Mouse (Mus musculus) bone marrow, adult 2 months (tissue): ENCODE measurements around the gene Sar1a.

Experiments used
- CTCF ChIP-seq: fragments of 200-500 bp; IDR thresholded peaks from 2 replicates; pipeline ENCODE4 v1.5.1; 2011; ENCODE audit warnings: low read length, control low read depth; ENCODE audit not compliant: control insufficient read depth, insufficient read depth
- POLR2A ChIP-seq: fragments of 200-500 bp; IDR thresholded peaks from 2 replicates; pipeline ENCODE4 v1.6.1; 2011; ENCODE audit warnings: low read depth, mild to moderate bottlenecking, control low read depth, low read length, borderline replicate concordance; ENCODE audit not compliant: control insufficient read depth

DNA sequence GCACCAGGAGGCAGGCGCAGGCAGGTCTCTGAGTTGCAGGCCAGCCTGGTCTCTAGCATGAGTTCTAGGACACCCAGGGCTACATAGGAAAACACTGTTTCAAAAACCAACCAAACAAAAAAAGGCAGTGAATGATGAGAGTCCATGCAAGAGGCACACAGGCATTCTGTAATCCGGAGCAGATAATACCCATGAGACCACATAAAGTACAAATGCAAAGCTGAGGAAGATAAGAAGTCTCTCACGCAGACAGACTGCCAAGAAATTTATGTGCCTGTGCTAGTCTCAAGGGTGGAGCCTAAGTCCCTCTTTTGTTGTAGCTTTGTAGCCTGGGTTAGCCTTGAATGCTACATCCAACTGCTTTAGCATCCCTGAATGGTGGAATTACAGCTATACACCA, 14.4 kb upstream of the Sar1a start:
- TF ChIP-seq CTCF, result no peak
- TF ChIP-seq POLR2A, result no peak
